20 mouse cellular contexts compared by ENCODE assay signal in the genomic region with DNA sequence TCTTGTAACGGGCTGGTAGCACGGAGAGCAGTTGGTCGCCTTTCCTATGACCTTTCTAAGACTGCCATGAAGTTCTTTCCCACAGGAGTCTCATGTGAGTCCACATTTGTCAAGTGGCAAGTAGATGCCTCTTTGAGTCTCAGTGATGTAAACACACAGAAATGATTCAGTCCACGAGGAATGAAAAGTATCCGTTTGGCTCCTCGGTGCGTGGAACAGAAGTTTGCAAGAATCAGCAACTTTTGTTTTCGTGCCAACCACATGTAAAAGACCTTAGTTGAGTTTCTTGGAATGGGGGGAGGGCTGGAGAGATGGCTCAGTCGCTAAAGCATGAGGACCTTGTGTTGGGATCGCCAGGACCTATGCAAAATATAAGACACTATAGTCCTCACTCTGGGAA. TPM values are rescaled to one million over a fixed set of nuclear protein-coding genes. Genes with fewer than 3 reads are reported as not detected.
DNase-seq lines count a peak whose midpoint lies in the region; ATAC-seq and TF ChIP-seq lines count a peak whose summit lies in the region.
"Had no signal": no experiment of that assay in that cellular context is flagged by ENCODE, and none has a peak within 500 bp of the region (broad histone marks: within the 10 kb centered on the region; RNA-seq: fewer than 3 reads in every experiment).

No protein-coding gene starts in this region.

- no peaks in the 10 kb centered on the region for H3K27me3 ChIP-seq in heart, embryonic 10.5 days (ENCODE audit: insufficient read depth, poor library complexity, severe bottlenecking)
- no peaks in the 10 kb centered on the region for H3K27me3 ChIP-seq in heart, postnatal 0 days (ENCODE audit: control insufficient read depth, insufficient read depth, low read length)
- H3K27me3 ChIP-seq: forebrain, embryonic 13.5 days; lung, embryonic 15.5 days had no signal

- DNase-seq in heart, embryonic 10.5 days (ENCODE audit: low spot score), result peak; percentile 64
- DNase-seq in heart, postnatal 25 days (ENCODE audit: low spot score), result no peak
- no peak for DNase-seq in heart, postnatal 0 days (ENCODE audit: low spot score)
- no peak for DNase-seq in heart, adult 8-10 months (ENCODE audit: low spot score)
- peak; percentile 23 for DNase-seq in 3134 (ENCODE audit: extremely low read depth, insufficient read length, low spot score)
- DNase-seq in fibroblast of lung, adult 2 months (ENCODE audit: low read depth), result peak; percentile 39
- DNase-seq in right cerebral cortex, adult 2 months (ENCODE audit: low spot score in 2 of 2), result no peak
- DNase-seq: adrenal gland, adult 2 months; B cell, adult 2 months; cerebellum, adult 2 months; layer of hippocampus, adult 9-11 months; left cerebral cortex, postnatal 4 days; liver; thymus, postnatal 14 days had no signal

- H3K9ac ChIP-seq in heart, postnatal 0 days (replicated peaks; ENCODE audit: low read depth, low read length), result no peak overlapping the region
- H3K9ac ChIP-seq: forebrain, embryonic 13.5 days; lung, embryonic 15.5 days had no signal

- WGBS in heart, embryonic 10.5 days, result 66% methylated on average over 10 of the region's 10 CpGs
- 53% methylated on average over 10 of the region's 10 CpGs for WGBS in heart, postnatal 0 days

- peak overlapping the region; percentile 69 for H3K27ac ChIP-seq in heart, embryonic 10.5 days
- peak overlapping the region; percentile 80; the same call in 1 of the 2 replicates for H3K27ac ChIP-seq in heart, postnatal 0 days (ENCODE audit: low read depth)
- H3K27ac ChIP-seq: forebrain, embryonic 13.5 days; left cerebral cortex, adult 2 months had no signal

- H3K36me3 ChIP-seq in heart, embryonic 10.5 days, result no peaks in the 10 kb centered on the region
- H3K36me3 ChIP-seq in heart, postnatal 0 days (replicated peaks; ENCODE audit: control insufficient read depth, insufficient read depth, low read length), result no peaks in the 10 kb centered on the region
- H3K36me3 ChIP-seq: lung, embryonic 15.5 days had no signal

- no peak for TF ChIP-seq CTCF in heart, postnatal 0 days (IDR thresholded peaks at IDR 0.05; ENCODE audit: low read depth)

- TF ChIP-seq EP300 in heart, postnatal 0 days (IDR thresholded peaks at IDR 0.05; ENCODE audit: low read depth), result no peak

- H3K4me3 ChIP-seq in heart, embryonic 10.5 days, result no peak overlapping the region
- H3K4me3 ChIP-seq in heart, postnatal 0 days (ENCODE audit: low read depth, low read length), result no peak overlapping the region
- H3K4me3 ChIP-seq: forebrain, embryonic 13.5 days; left cerebral cortex, adult 2 months; lung, embryonic 15.5 days had no signal

- intact Hi-C loops in heart, postnatal 25 days (cut with DNase I), result no loop called here

- H3K4me1 ChIP-seq in heart, embryonic 10.5 days, result peaks cover 9% of the 10 kb centered on the region; the same call in 1 of the 2 replicates
- peaks cover 29% of the 10 kb centered on the region; the same call in 1 of the 2 replicates for H3K4me1 ChIP-seq in heart, postnatal 0 days (ENCODE audit: control insufficient read depth, insufficient read depth)
- H3K4me1 ChIP-seq: forebrain, embryonic 13.5 days had no signal

- H3K4me2 ChIP-seq in heart, postnatal 0 days (ENCODE audit: low read depth, low read length), result no peak overlapping the region
- H3K4me2 ChIP-seq: forebrain, embryonic 13.5 days; lung, embryonic 15.5 days; midbrain, embryonic 11.5 days had no signal

- no peaks in the 10 kb centered on the region for H3K9me3 ChIP-seq in heart, embryonic 10.5 days
- no peaks in the 10 kb centered on the region for H3K9me3 ChIP-seq in heart, postnatal 0 days (replicated peaks; ENCODE audit: control insufficient read depth, low read length)
- H3K9me3 ChIP-seq: forebrain, embryonic 13.5 days; lung, embryonic 15.5 days had no signal

- no peak for ATAC-seq in heart, postnatal 0 days (ENCODE audit: insufficient read depth, low read depth)
- ATAC-seq: forebrain, embryonic 13.5 days; hindbrain, embryonic 16.5 days; intestine, embryonic 16.5 days had no signal

RNA-seq across cellular contexts. Expression of a gene that starts 30.7 kb away (rescaled TPM):
- polyA plus RNA-seq in heart, embryonic 10.5 days (2016; fragmentation: Nextera tagmentation; extraction: Ambion mirVana), result 19.3 and 30.1 TPM in 2 replicates
- 1 to 10 TPM; 4.4 to 4.8 TPM for total RNA-seq in heart, postnatal 25 days (2021)
- total RNA-seq in heart, postnatal 0 days (2014; rRNA removed; ENCODE audit: low replicate concordance), result 3.7 and 3.8 TPM in 2 replicates
- 6.0 and 6.8 TPM in 2 replicates for polyA plus RNA-seq in heart, postnatal 0 days (2015; fragmentation: Nextera tagmentation; extraction: Ambion mirVana)
- total RNA-seq in heart, adult 8-10 months (2022), result 1 to 10 TPM; 2.4 to 3.9 (median 2.6) TPM

RNA-seq across cellular contexts. Expression of a gene that starts 56.4 kb away (rescaled TPM):
- not detected in 2 replicates for polyA plus RNA-seq in heart, embryonic 10.5 days (2016; fragmentation: Nextera tagmentation; extraction: Ambion mirVana)
- total RNA-seq in heart, postnatal 25 days (2021), result not detected
- total RNA-seq in heart, postnatal 0 days (2014; rRNA removed; ENCODE audit: low replicate concordance), result 2.5 TPM in 1 of 2 replicates, not detected in the other
- polyA plus RNA-seq in heart, postnatal 0 days (2015; fragmentation: Nextera tagmentation; extraction: Ambion mirVana), result 0.16 TPM in 1 of 2 replicates, not detected in the other
- total RNA-seq in heart, adult 8-10 months (2022), result under 1 TPM; 0.46 to 0.97 (median 0.65) TPM
- total RNA-seq: left cerebral cortex, postnatal 4 days had no signal
- polyA plus RNA-seq: adrenal gland, adult 2 months; forebrain, embryonic 13.5 days had no signal

Comparison
In these comparisons a context has a peak if more than half of its experiments do, and no peak if none do; other contexts are left out.
1. DNase-seq: peak in heart, embryonic 10.5 days (single experiment), 3134 (single experiment) and fibroblast of lung, adult 2 months (single experiment); none in heart, postnatal 25 days (single experiment), heart, postnatal 0 days (single experiment), heart, adult 8-10 months (single experiment) and right cerebral cortex, adult 2 months (0 of 2).